Mouse (Mus musculus): Measurements from ENCODE around the gene Dennd6a. TPM values are rescaled to one million over a fixed set of nuclear protein-coding genes. Genes with fewer than 3 reads are reported as not detected.

The Dennd6a gene
- total RNA-seq, 2 experiments from 2014 or later, result 15.9 to 16.8 TPM

- intact Hi-C loops (cut with DNase I), result no loop called here
- no peak for DNase-seq (ENCODE audit: low spot score)
Measured at GRCm38 (mm10) chr14:26562247-26562646, 11.4 kb upstream of the Dennd6a start.

- no peak for DNase-seq (ENCODE audit: low spot score)
- intact Hi-C loops (cut with DNase I), result no loop called here
Measured at GRCm38 (mm10) chr14:26569880-26570279, 3.8 kb upstream of the Dennd6a start.

- no peak for DNase-seq (ENCODE audit: low spot score)
- intact Hi-C loops (cut with DNase I), result no loop called here
Measured at GRCm38 (mm10) chr14:26571951-26572675, 1.5 kb upstream of the Dennd6a start.

GRCm38 (mm10) chr14:26576255-26576780 is 2.7 kb downstream of the Dennd6a start:
- no peak for DNase-seq (ENCODE audit: low spot score)

GRCm38 (mm10) chr14:26578791-26579191 is 5.1 kb downstream of the Dennd6a start:
- DNase-seq (ENCODE audit: low spot score), result no peak
- intact Hi-C loops (cut with DNase I), result loop anchor here (2.0 kb wide), 1 partner anchor 44 kb away; the partner anchor contains the start of gene Slmap

More at GRCm38 (mm10) chr14:26576255-26576780, 2.7 kb downstream of the Dennd6a start:
- intact Hi-C loops (cut with DNase I), result loop anchor here (1.0 kb wide), 1 partner anchor 12 kb away; no protein-coding TSS in a partner anchor

GRCm38 (mm10) chr14:26579346-26580343 is 6.0 kb downstream of the Dennd6a start:
- intact Hi-C loops (cut with DNase I), result loop anchor here (2.0 to 5.0 kb wide), 2 partner anchors 45 to 58 kb away; partner anchors contain the start of genes Arf4 and Slmap
- peak; percentile 84 for DNase-seq (ENCODE audit: low spot score)

- DNase-seq (ENCODE audit: low spot score), result no peak
- intact Hi-C loops (cut with DNase I), result loop anchor here (5.0 kb wide), 1 partner anchor 54 kb away; the partner anchor contains the start of gene Arf4
Measured at GRCm38 (mm10) chr14:26583645-26584044, 10.0 kb downstream of the Dennd6a start.

- intact Hi-C loops (cut with DNase I), result no loop called here
- DNase-seq (ENCODE audit: low spot score), result no peak
Measured at GRCm38 (mm10) chr14:26587116-26587515, 13.5 kb downstream of the Dennd6a start.

GRCm38 (mm10) chr14:26591353-26591752 is 17.7 kb downstream of the Dennd6a start:
- intact Hi-C loops (cut with DNase I), result no loop called here
- no peak for DNase-seq (ENCODE audit: low spot score)

GRCm38 (mm10) chr14:26593281-26593895 is 19.7 kb downstream of the Dennd6a start:
- intact Hi-C loops (cut with DNase I), result no loop called here
- no peak for DNase-seq (ENCODE audit: low spot score)

- intact Hi-C loops (cut with DNase I), result no loop called here
Measured at GRCm38 (mm10) chr14:26595167-26595566, 21.5 kb downstream of the Dennd6a start.

GRCm38 (mm10) chr14:26595695-26596365 is 22.2 kb downstream of the Dennd6a start:
- intact Hi-C loops (cut with DNase I), result no loop called here
- no peak for DNase-seq (ENCODE audit: low spot score)

More at GRCm38 (mm10) chr14:26595167-26595566, 21.5 kb downstream of the Dennd6a start:
- DNase-seq (ENCODE audit: low spot score), result no peak

- intact Hi-C loops (cut with DNase I), result no loop called here
Measured at GRCm38 (mm10) chr14:26605354-26605753, 31.7 kb downstream of the Dennd6a start.

GRCm38 (mm10) chr14:26609674-26610073 is 36.0 kb downstream of the Dennd6a start:
- DNase-seq (ENCODE audit: low spot score), result no peak
- intact Hi-C loops (cut with DNase I), result no loop called here

More at GRCm38 (mm10) chr14:26605354-26605753, 31.7 kb downstream of the Dennd6a start:
- DNase-seq (ENCODE audit: low spot score), result no peak

GRCm38 (mm10) chr14:26610689-26611088 is 37.0 kb downstream of the Dennd6a start:
- intact Hi-C loops (cut with DNase I), result no loop called here

GRCm38 (mm10) chr14:26625301-26625700 is 51.6 kb downstream of the Dennd6a start:
- intact Hi-C loops (cut with DNase I), result no loop called here
- DNase-seq (ENCODE audit: low spot score), result no peak

More at GRCm38 (mm10) chr14:26610689-26611088, 37.0 kb downstream of the Dennd6a start:
- no peak for DNase-seq (ENCODE audit: low spot score)

GRCm38 (mm10) chr14:26626605-26627140 is 53.0 kb downstream of the Dennd6a start:
- DNase-seq (ENCODE audit: low spot score), result no peak
- intact Hi-C loops (cut with DNase I), result no loop called here

- intact Hi-C loops (cut with DNase I), result loop anchor here (5.0 kb wide), 1 partner anchor 55 kb away; no protein-coding TSS in a partner anchor
- DNase-seq (ENCODE audit: low spot score), result peak; percentile 3
Measured at GRCm38 (mm10) chr14:26637025-26637850, 63.6 kb downstream of the Dennd6a start.
